Mouse (Mus musculus): ENCODE data around the gene Naip1.
"Not testable (repeated sequence)": the region's sequence is repeated elsewhere in the genome, so short reads cannot be mapped to it uniquely, and the experiment has no call there.

The Naip1 gene

GRCm38 (mm10) chr13:100452415-100453127 lies at the start of gene Naip1:
Gene Naip1 (minus strand): TSS chr13:100452869.
- not testable (repeated sequence) for DNase-seq (ENCODE audit: low spot score in 2 of 2)

DNA sequence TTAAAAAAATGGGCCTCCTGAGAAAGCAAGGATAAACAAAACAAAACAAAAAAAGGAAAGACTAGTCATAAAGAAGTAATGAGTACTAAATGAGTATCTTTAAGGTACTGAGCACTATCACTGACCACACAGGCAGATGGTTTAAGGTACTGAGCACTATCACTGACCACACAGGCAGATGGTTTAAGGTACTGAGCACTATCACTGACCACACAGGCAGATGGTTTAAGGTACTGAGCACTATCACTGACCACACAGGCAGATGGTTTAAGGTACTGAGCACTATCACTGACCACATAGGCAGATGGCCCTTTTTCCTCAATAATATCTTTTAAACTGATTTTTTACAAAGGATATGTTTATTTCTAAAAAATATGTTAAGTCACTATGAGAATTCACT lies 47.0 kb upstream of the Naip1 start:
- DNase-seq (ENCODE audit: low spot score in 2 of 2), result not testable (repeated sequence)

DNA sequence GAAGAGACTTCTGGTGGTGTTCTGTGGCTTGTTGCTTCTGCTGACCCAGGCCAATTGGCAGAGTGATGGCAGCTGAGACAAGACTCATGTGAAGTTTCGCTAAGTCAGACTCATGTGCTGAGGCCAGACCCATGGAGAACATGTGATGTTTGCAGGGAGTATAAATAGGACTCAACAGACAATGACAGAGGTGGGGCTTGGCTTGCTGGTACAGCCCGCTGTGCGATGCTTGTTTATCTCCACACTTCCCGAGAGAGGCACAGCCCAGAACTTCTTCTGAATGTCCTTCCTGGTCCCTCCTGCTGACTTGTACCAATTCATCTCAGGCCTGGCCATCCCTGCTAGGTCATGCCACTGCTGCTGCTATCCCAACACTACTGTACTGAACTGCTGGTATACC lies 42.7 kb upstream of the Naip1 start:
- no peak for DNase-seq (ENCODE audit: low spot score in 2 of 2)

- DNase-seq (ENCODE audit: low spot score in 2 of 2), result not testable (repeated sequence)
Observed at GRCm38 (mm10) chr13:100494370-100494769, 41.7 kb upstream of the Naip1 start.

DNA sequence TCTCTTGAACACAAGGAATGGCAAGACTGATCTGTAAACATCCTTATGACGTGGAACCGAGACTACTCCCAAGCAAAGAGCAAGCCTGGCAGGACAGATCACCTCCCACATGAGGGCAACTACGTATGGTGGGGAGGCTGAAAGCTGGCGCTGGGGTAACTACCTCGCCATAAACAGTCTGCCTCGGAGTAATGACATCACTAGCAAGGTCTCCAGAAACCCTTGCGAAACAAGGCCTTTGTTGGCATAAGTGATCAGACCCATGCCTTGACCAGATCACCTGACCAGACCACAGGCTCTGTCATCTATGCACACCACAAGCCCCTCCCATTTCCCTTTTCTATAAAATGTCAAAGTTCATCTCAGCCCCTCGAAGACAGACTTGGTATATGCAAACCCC lies 40.6 kb upstream of the Naip1 start:
- DNase-seq (ENCODE audit: low spot score in 2 of 2), result peak; percentile 15 to 19

- DNase-seq (ENCODE audit: low spot score in 2 of 2), result peak; percentile 76 to 86
Observed at GRCm38 (mm10) chr13:100492061-100492787, 39.6 kb upstream of the Naip1 start, which contains the start of gene Gtf2h2. Gene Gtf2h2 (minus strand): TSS chr13:100492579.

GRCm38 (mm10) chr13:100491623-100492022 lies 39.0 kb upstream of the Naip1 start:
- DNase-seq (ENCODE audit: low spot score in 2 of 2), result no peak

- no peak for DNase-seq (ENCODE audit: low spot score in 2 of 2)
Observed at GRCm38 (mm10) chr13:100490424-100490823, 37.8 kb upstream of the Naip1 start.

- no peak for DNase-seq (ENCODE audit: low spot score in 2 of 2)
Observed at GRCm38 (mm10) chr13:100483610-100484009, 30.9 kb upstream of the Naip1 start.

- no peak for DNase-seq (ENCODE audit: low spot score in 2 of 2)
Observed at GRCm38 (mm10) chr13:100463527-100464222, 11.0 kb upstream of the Naip1 start.

- no peak for DNase-seq (ENCODE audit: low spot score in 2 of 2)
Observed at GRCm38 (mm10) chr13:100461336-100461735, 8.7 kb upstream of the Naip1 start.

DNA sequence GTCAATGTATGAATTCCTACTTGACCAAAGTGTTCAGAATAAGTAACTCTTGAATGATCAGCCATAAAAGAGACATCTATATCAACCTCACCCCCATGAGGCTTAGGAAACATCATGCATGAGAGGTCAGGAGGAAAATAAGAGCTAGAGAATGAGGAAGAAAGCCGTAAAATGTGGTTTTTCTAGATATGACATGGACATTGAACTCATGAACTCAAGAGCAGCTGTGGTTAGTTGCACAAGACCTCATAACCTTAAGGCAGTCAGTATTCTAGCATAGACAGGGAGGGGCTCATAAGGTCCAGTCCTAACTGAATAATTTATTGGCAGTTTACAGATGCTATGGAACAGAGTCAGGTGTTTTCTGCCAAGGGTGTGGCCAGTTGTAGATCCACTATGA lies 3.2 kb downstream of the Naip1 start:
- DNase-seq (ENCODE audit: low spot score in 2 of 2), result no peak

DNA sequence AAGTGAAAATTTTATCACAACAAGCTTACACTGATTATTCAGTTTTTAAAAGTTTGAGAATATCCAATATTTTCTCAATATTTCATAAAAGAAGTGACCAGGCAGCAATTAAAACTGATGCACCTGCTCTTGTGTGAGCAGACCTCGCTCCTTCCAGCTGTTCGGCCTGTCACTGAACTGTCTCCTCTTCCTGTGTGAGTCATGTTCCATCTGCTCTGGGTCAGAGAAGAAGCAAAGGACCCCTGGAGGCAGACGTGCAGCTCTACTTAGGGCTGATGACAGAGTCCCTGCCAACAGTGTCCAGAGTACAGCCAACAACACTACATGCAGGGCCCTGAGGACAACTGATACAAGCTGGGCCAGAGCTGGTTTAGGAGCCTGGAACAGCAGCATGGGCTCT lies 12.6 kb downstream of the Naip1 start:
- no peak for DNase-seq (ENCODE audit: low spot score in 2 of 2)

GRCm38 (mm10) chr13:100438701-100439100 lies 14.0 kb downstream of the Naip1 start:
- DNase-seq (ENCODE audit: low spot score in 2 of 2), result no peak

DNA sequence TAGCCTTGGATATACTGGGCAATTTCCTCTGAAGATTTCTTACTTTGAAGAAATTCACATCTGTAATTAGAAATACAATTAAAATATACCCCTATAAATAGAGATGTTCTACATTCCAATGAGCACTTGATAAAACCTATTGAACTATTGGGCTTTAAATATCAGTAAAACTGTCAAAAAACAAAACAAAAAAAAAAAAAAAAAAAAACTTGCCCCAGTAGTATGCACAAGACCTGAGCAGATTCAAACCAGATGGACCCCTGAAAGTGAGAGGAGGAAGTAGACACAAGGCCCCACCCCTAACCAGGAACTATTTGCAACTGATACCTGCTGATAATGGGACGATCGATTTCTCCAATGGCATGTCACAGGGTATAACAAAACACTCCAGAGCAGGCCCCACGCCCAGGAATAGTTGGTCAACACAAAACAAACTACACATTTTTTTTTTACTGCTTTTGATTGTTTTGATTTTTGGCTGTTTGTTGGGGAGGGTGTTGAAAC lies 15.3 kb downstream of the Naip1 start:
- no peak for DNase-seq (ENCODE audit: low spot score in 2 of 2)

DNA sequence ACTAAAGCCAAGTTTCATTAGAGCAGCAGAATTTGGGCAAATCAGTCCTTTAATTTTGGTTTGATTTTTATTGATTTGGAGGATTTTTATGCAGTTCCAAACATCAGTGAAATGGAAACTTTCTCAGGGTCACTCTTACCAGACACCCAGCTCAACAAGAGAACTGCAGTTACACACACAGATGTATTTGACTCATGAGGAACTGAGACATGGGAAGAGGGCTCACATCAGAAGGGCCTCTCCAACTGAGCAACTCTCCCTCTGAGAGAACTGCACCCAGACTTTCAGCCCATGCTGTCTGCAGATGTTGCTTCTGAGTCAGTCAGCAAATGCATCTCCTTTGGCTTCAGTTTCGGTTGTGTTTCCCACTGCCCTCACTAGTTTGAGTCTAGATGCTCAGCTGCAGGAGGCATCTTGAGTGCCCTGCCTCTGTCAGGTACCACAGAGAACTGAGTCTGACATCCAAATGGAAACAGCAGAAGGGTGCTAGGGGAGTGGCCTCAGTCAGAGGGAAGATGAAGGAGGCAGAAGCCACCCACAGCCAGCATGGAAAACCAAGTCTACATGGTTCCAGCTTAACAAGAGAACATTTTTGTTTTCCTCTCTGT lies 16.0 kb downstream of the Naip1 start:
- DNase-seq (ENCODE audit: low spot score in 2 of 2), result not testable (repeated sequence)

DNA sequence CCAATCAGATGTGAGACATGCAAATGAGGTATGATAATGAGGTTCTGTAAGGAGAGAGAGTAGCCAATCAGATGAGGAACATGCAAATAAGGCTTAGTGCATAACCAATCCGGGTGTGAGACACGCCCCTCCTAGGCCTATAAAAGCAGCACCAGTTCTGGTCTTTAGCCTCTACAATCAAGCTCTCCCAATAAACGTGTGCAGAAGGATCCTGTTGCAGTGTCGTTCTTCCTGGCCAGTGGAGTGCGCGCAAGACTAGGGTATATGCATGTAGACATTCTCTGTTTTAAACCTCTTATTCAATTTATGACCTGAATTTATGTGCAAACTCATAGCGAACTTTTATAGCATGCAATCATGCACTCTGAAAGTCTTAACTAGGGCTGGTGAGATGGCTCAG lies 32.7 kb downstream of the Naip1 start:
- not testable (repeated sequence) for DNase-seq (ENCODE audit: low spot score in 2 of 2)

- DNase-seq (ENCODE audit: low spot score in 2 of 2), result no peak
Observed at GRCm38 (mm10) chr13:100414428-100414827, 38.2 kb downstream of the Naip1 start.

GRCm38 (mm10) chr13:100409825-100410224 lies 42.8 kb downstream of the Naip1 start:
- no peak for DNase-seq (ENCODE audit: low spot score in 2 of 2)

- no peak for DNase-seq (ENCODE audit: low spot score in 2 of 2)
Observed at GRCm38 (mm10) chr13:100409181-100409580, 43.5 kb downstream of the Naip1 start.

DNA sequence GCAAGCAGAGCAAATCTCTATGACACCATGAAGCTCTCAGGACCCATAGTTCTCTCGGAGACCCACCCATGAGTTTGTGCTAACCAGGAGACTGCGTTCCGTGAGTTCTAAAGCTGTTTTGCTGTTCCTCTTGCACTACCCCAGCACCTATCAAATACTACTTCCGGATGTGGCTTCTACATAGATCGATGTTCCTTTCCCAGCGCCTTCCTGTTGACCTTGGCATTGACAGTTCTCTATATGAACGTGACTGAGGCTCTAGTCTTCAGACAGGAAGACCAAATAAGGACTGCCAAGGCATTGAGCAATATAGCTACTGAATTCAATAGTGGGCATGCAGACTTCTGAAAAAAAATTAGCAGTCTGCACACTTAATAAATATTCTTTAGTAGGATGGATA lies 44.4 kb downstream of the Naip1 start:
- DNase-seq (ENCODE audit: low spot score in 2 of 2), result no peak

Measured in natural killer cell, adult 2 months (primary cell).